Mouse (Mus musculus): ENCODE results near the gene Ptpre. TPM values are rescaled to one million over a fixed set of nuclear protein-coding genes. Genes with fewer than 3 reads are reported as not detected.
"Not testable (repeated sequence)": the region's sequence is repeated elsewhere in the genome, so short reads cannot be mapped to it uniquely, and the experiment has no call there.

Gene Ptpre
- 2.9 and 3.1 TPM in 2 replicates for polyA plus RNA-seq (2015; fragmentation: Nextera tagmentation; extraction: Ambion mirVana)

DNA sequence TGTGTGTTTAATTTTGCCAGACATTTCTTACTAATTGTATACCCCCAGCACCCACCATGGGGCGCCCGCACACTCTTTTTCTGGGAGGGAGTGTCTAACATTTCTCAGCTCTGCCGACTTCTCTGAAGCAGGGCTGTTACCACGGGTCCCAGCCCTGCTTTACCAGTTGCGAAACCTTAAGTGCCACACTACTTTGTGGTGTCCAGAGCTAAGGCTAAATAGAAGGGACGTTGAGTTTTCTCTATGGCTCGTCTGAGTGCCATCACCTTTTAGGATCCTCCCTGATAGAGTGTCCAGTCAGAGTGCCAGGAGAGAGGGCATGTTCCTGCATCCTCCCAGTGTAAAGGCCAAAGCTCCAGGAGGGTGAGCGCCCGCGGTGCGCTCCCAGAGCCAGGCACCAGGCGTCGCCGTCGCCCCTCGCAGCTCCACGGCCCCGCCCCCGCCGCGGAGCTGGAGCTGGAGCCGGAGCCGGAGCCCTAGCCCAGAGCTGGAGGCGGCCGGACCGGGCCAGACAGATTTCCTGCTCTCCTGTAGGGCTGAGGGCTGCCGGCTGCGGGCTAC, at the start of gene Ptpre:
Gene Ptpre (plus strand): TSS at position 141 of the 561 bp plus-strand sequence.
- H3K9ac ChIP-seq (ENCODE audit: low read length) = peak within 1 kb of the TSS; percentile 70
- 3% methylated on average over 28 of the region's 28 CpGs for WGBS
- peak within 1 kb of the TSS; percentile 70 for H3K4me3 ChIP-seq (ENCODE audit: low read length)
- no peaks in the 10 kb centered on the region for H3K9me3 ChIP-seq (replicated peaks; ENCODE audit: control insufficient read depth, low read length)
- peaks cover 17% of the 10 kb centered on the region for H3K27me3 ChIP-seq (ENCODE audit: control insufficient read depth, insufficient read depth, low read length)
- no peak within 1 kb of the TSS for H3K27ac ChIP-seq (ENCODE audit: low read length)
- no peaks in the 10 kb centered on the region for H3K4me1 ChIP-seq (ENCODE audit: control insufficient read depth, insufficient read depth, low read length)
- peak; percentile 92 for ATAC-seq (replicated peaks; ENCODE audit: extremely low read depth, insufficient read depth, low FRiP score)
- H3K36me3 ChIP-seq (ENCODE audit: control insufficient read depth, insufficient read depth) = no peaks in the 10 kb centered on the region
- H3K4me2 ChIP-seq (ENCODE audit: low read depth, low read length) = peak within 1 kb of the TSS; percentile 97

DNA sequence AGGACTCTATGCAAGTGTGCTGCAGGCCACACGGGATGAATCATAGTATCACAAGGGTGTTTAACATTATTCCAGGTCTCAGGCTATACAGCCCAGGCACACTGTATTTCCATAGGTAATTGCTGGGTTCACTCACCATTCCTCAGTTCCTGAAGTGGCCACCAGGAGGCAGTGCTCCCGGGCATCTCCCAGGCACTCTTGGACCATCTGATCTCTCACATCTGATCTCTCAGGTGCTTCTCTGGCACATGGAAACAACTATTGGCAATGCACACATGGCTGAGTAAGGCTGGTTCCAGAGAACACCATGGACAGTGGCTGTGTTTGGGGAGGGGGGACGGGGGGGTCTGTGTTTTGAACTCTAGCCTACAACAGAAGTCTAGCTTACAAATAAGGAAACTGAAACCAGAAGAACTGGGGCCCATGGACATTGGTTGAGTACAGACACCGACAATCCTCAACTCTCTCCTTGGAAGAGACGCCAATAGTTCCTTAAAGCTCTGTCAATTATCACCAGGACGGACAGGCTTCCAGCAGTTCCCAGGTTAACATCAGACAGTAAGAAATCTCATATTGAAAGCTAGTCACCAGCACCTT, 49.0 kb upstream of the Ptpre start:
- Histone ChIP-seq H3K9me3 (replicated peaks; ENCODE audit: control insufficient read depth, low read length) (peaks cover 3% of the 10 kb centered on the region; the same call in 1 of the 2 replicates), H3K4me1 (ENCODE audit: control insufficient read depth, insufficient read depth, low read length) (0 out of 2 replicates have a peak, but pooled peaks cover 2% of the 10 kb centered on the region), H3K9ac (ENCODE audit: low read length) (no peak overlapping the region), H3K36me3 (ENCODE audit: control insufficient read depth, insufficient read depth) (no peaks in the 10 kb centered on the region), H3K27me3 (ENCODE audit: control insufficient read depth, insufficient read depth, low read length) (peaks cover 6% of the 10 kb centered on the region; the same call in 1 of the 2 replicates), H3K27ac (ENCODE audit: low read length) (no peak overlapping the region), H3K4me2 (ENCODE audit: low read depth, low read length) (no peak overlapping the region), H3K4me3 (ENCODE audit: low read length) (no peak overlapping the region)
- WGBS = 57% methylated on average over 6 of the region's 6 CpGs
- ATAC-seq (replicated peaks; ENCODE audit: extremely low read depth, insufficient read depth, low FRiP score) = no peak

DNA sequence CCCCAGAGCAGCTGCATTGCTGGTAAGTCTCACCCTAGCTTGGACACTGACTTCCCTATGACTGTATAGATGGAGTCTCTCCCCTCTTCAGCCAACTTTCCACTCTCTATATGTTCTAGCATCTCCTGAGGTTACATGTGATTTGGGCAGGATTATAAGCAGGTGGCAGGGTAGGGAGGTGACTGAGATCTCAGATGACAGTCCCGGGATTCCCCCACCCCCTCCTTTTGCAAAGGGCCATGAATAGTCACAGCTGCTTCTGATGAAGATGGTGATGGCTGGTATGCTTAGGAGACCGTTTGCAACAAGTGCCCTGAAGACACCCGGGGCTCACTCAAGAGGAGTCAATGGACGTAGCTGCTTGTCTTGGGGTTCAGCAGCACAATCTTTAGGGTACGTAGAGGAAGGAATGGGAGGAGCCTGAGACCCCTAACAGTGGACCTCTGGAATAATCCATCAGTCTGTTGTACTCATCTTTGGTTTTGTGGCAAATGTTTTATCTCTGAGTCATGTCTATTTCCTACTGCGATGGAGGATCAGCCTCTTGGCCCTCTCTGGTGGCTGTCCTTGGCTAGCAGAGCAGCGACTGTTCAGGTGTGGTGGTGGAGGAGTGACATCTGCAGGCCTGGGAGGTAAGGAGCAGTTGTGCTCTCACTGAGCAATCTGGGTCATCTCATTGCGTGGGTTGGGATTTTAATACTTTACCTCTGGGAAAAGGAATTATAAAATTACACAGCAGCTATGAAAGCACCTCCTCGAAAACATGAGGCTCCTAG, 47.4 kb upstream of the Ptpre start:
- ATAC-seq (replicated peaks; ENCODE audit: extremely low read depth, insufficient read depth, low FRiP score) = no peak
- Histone ChIP-seq H3K36me3 (ENCODE audit: control insufficient read depth, insufficient read depth) (no peaks in the 10 kb centered on the region), H3K4me3 (ENCODE audit: low read length) (no peak overlapping the region)

DNA sequence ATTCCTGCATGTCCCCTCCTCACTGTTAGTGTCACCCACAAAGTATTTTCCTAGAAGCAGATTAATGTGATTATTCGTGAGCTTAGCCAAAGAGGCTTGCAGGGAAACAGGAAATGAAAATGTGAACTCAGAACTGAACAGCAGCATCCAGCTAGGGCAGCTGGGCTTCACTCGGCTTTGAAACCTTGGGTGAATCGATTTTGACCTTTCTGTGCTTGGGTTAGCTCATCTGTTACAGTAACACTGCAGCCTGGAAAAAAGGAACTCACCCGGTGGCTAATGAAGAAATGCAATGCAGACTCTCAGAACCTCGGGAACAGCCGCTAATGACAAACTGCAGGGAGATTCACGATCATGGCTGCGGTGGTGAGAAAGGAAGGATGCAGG, 46.8 kb upstream of the Ptpre start:
- no peaks in the 10 kb centered on the region for H3K36me3 ChIP-seq (ENCODE audit: control insufficient read depth, insufficient read depth)
- H3K9me3 ChIP-seq (replicated peaks; ENCODE audit: control insufficient read depth, low read length) = peaks cover 3% of the 10 kb centered on the region; the same call in 1 of the 2 replicates
- H3K27ac ChIP-seq (ENCODE audit: low read length) = no peak overlapping the region
- H3K4me3 ChIP-seq (ENCODE audit: low read length) = no peak overlapping the region
- H3K27me3 ChIP-seq (ENCODE audit: control insufficient read depth, insufficient read depth, low read length) = 0 out of 2 replicates have a peak, but pooled peaks cover 2% of the 10 kb centered on the region
- WGBS = 50% methylated on average over 8 of the region's 8 CpGs
- H3K9ac ChIP-seq (ENCODE audit: low read length) = no peak overlapping the region
- H3K4me2 ChIP-seq (ENCODE audit: low read depth, low read length) = no peak overlapping the region
- ATAC-seq (replicated peaks; ENCODE audit: extremely low read depth, insufficient read depth, low FRiP score) = no peak
- 0 out of 2 replicates have a peak, but pooled peaks cover 2% of the 10 kb centered on the region for H3K4me1 ChIP-seq (ENCODE audit: control insufficient read depth, insufficient read depth, low read length)

More for the DNA sequence above, 47.4 kb upstream of the Ptpre start:
- Histone ChIP-seq H3K9ac (ENCODE audit: low read length) (no peak overlapping the region), H3K4me1 (ENCODE audit: control insufficient read depth, insufficient read depth, low read length) (0 out of 2 replicates have a peak, but pooled peaks cover 2% of the 10 kb centered on the region), H3K27me3 (ENCODE audit: control insufficient read depth, insufficient read depth, low read length) (0 out of 2 replicates have a peak, but pooled peaks cover 2% of the 10 kb centered on the region), H3K9me3 (replicated peaks; ENCODE audit: control insufficient read depth, low read length) (peaks cover 3% of the 10 kb centered on the region; the same call in 1 of the 2 replicates), H3K27ac (ENCODE audit: low read length) (no peak overlapping the region), H3K4me2 (ENCODE audit: low read depth, low read length) (no peak overlapping the region)
- 64% methylated on average over 9 of the region's 9 CpGs for WGBS

DNA sequence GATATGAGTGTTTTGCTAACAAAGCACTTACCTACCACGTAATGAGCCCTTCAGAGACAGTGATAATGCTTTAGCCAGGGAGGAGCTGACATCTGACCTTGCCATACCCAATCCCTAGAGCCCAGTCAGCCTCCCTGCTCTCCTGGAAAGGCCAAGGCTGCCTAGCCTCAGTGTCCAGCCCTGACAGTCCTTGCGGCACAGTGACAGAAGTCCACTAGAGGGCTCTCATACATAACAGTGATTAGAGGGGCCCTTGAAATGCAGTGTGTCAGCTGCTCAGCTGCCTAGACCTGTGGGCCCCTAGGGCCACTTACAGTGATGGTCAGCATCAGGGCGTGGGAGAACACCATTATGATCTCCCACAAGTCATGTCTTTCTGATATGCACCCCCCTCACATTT, 42.0 kb upstream of the Ptpre start:
- no peak for ATAC-seq (replicated peaks; ENCODE audit: extremely low read depth, insufficient read depth, low FRiP score)
- H3K4me3 ChIP-seq (ENCODE audit: low read length) = no peak overlapping the region
- H3K4me2 ChIP-seq (ENCODE audit: low read depth, low read length) = no peak overlapping the region
- no peaks in the 10 kb centered on the region for H3K36me3 ChIP-seq (ENCODE audit: control insufficient read depth, insufficient read depth)
- H3K9ac ChIP-seq (ENCODE audit: low read length) = no peak overlapping the region
- no peaks in the 10 kb centered on the region for H3K4me1 ChIP-seq (ENCODE audit: control insufficient read depth, insufficient read depth, low read length)
- peaks cover 3% of the 10 kb centered on the region; the same call in 1 of the 2 replicates for H3K9me3 ChIP-seq (replicated peaks; ENCODE audit: control insufficient read depth, low read length)
- H3K27me3 ChIP-seq (ENCODE audit: control insufficient read depth, insufficient read depth, low read length) = 0 out of 2 replicates have a peak, but pooled peaks cover 2% of the 10 kb centered on the region
- WGBS = 27% methylated on average over 3 of the region's 3 CpGs
- no peak overlapping the region for H3K27ac ChIP-seq (ENCODE audit: low read length)

DNA sequence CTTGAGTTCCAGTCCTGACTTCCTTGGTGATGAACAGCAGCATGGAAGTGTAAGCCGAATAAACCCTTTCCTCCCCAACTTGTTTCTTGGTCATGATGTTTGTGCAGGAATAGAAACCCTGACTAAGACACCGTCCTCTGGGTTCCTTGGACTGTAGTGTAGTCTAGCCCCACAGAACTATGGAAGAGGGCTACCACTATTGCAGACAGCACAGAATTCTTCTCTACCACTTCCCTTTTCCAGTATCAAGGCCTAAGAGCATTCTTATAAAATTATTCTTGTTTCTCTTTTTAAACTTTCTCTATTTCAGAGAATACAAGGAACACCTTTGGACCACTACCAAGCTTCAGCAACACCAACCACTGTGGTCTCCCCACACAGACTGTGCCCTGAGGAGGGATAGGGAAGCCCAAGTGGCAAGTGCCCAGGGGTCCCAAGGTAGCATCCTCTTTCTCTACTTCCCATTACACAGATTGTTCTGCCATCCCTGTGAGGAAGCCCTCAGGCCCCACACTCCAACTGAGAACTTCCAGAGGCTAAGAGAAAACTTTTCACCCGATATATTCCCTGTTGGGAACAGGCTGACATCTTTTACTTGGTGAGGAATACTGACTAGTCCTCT, 38.6 kb upstream of the Ptpre start:
- ATAC-seq (replicated peaks; ENCODE audit: extremely low read depth, insufficient read depth, low FRiP score) = no peak
- H3K9me3 ChIP-seq (replicated peaks; ENCODE audit: control insufficient read depth, low read length) = no peaks in the 10 kb centered on the region

DNA sequence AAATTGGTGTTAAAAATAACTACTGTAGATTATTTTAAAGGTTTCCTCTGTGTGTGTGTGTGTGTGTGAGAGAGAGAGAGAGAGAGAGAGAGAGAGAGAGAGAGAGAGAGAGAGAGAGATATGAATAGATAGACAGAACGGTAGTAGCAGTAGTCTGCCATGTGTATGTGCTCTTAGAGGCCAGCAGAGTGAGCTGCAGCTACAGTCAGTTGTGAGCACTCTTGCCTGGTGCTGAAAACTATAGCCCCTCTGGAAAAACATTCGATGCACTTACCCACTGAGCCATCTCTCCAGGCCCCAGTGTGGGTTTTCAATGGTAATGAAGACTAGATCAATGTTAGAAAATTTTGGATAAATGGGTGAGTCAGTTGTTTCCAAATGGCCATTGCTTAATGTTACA, 37.9 kb upstream of the Ptpre start:
- WGBS = 33% methylated on average over 2 of the region's 2 CpGs
- no peaks in the 10 kb centered on the region for H3K4me1 ChIP-seq (ENCODE audit: control insufficient read depth, insufficient read depth, low read length)
- H3K4me2 ChIP-seq (ENCODE audit: low read depth, low read length) = no peak overlapping the region
- no peak overlapping the region for H3K9ac ChIP-seq (ENCODE audit: low read length)
- no peaks in the 10 kb centered on the region for H3K9me3 ChIP-seq (replicated peaks; ENCODE audit: control insufficient read depth, low read length)
- H3K27ac ChIP-seq (ENCODE audit: low read length) = no peak overlapping the region
- no peak for ATAC-seq (replicated peaks; ENCODE audit: extremely low read depth, insufficient read depth, low FRiP score)
- no peaks in the 10 kb centered on the region for H3K27me3 ChIP-seq (ENCODE audit: control insufficient read depth, insufficient read depth, low read length)
- H3K4me3 ChIP-seq (ENCODE audit: low read length) = no peak overlapping the region
- H3K36me3 ChIP-seq (ENCODE audit: control insufficient read depth, insufficient read depth) = no peaks in the 10 kb centered on the region

More for the DNA sequence above, 38.6 kb upstream of the Ptpre start:
- no peaks in the 10 kb centered on the region for H3K36me3 ChIP-seq (ENCODE audit: control insufficient read depth, insufficient read depth)
- H3K4me2 ChIP-seq (ENCODE audit: low read depth, low read length) = no peak overlapping the region
- no peaks in the 10 kb centered on the region for H3K4me1 ChIP-seq (ENCODE audit: control insufficient read depth, insufficient read depth, low read length)
- no peak overlapping the region for H3K9ac ChIP-seq (ENCODE audit: low read length)
- H3K27ac ChIP-seq (ENCODE audit: low read length) = no peak overlapping the region
- H3K27me3 ChIP-seq (ENCODE audit: control insufficient read depth, insufficient read depth, low read length) = no peaks in the 10 kb centered on the region
- WGBS = 71% methylated on average over 2 of the region's 3 CpGs
- no peak overlapping the region for H3K4me3 ChIP-seq (ENCODE audit: low read length)

DNA sequence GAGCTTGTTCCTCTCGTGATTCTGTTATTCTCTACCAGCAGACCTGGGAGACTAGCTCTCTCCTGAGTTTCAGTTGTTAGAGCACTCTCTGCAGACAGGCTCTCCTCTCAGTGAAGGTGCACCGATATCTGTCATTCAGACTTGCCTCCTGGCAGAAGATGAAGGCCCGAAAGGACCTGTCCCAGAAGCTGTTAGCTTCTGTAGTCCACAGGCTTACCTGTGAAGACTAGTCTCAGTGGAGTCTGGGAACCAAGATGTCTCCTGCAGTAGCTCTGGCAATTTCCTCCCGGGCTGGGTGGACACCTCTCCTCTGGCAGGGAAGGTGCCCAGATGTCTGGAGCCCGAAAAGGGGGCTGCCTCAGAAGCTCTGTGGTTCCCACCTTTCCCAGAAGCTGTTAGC, 30.8 kb upstream of the Ptpre start:
- not testable (repeated sequence) for H3K36me3 ChIP-seq (ENCODE audit: control insufficient read depth, insufficient read depth); H3K4me2 ChIP-seq (ENCODE audit: low read depth, low read length); H3K27ac ChIP-seq (ENCODE audit: low read length); H3K27me3 ChIP-seq (ENCODE audit: control insufficient read depth, insufficient read depth, low read length); ATAC-seq (replicated peaks; ENCODE audit: extremely low read depth, insufficient read depth, low FRiP score); H3K9ac ChIP-seq (ENCODE audit: low read length); H3K4me3 ChIP-seq (ENCODE audit: low read length); H3K4me1 ChIP-seq (ENCODE audit: control insufficient read depth, insufficient read depth, low read length); H3K9me3 ChIP-seq (replicated peaks; ENCODE audit: control insufficient read depth, low read length)
- 83% methylated on average over 5 of the region's 5 CpGs for WGBS

All from heart, embryonic 16.5 days (tissue).